Mouse (Mus musculus) lung, postnatal 36 days (tissue): ENCODE results near the gene Foxp1.

Experiments used
- DNase-seq: peaks from one replicate; pipeline ENCODE4 v3.0.0; 2022; ENCODE audit warnings: mixed read lengths

Foxp1 gene

DNA sequence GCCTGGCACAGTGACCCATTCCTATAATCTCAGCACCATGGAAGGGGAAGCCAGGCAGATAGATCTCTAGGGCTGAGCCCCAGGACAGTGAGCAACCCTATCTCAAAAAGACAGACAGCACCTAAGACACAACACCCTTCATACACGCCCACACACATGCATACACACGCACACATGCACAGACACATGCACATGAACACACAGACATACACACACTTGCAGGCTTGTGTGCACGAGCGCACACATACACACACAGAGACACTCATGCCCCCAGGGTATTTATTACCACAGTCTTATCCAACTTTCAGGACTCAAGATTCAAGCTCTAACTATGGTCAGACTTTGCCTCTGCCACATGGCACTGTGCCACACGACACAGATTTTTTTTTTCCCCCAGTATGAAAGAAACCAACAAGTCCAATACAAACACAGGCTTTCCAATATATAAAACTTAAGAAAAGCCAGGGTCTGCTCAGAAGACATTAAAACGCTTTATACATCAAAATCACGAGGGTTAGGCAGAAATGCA, 38.3 kb downstream of the Foxp1 start:
- no peak for DNase-seq

DNA sequence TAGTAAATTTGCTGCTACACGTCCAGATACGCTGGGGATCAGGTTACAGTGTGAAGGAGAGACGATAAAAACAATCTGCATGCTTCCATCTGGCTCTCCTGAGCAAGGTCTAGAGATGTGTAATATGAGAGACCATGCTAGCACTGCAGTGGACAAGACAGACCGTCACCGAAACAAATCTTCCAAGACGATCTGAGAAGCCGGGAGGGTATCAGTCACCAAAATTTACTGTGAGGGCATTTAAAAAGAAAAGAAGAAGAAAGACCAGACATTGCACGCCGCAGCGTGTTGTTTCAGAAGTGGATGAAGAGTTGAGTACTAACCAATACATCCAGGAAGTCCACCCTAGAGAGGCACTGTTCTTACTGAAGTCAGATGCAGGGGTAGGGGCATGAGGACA, 39.0 kb downstream of the Foxp1 start:
- DNase-seq, result no peak

DNA sequence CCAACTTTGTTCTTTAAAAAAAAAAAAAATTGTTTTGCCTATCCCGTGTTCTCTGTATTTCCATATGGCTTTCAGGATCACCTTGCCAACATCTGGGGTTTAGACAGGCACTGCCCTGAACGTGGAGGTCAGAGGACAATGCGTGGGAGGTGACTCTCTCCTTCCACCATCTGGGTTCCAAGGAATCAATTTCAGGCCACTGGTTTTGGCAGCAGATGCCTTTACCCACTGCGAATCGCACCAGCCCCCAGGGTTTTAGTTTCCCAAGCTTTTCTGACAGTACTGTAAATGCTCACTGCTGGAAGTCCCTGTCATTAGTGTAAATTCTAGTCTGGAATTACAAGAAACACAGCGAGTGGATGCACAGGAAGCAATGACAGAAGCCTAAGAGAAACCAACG, 41.0 kb downstream of the Foxp1 start:
- DNase-seq, result no peak

DNA sequence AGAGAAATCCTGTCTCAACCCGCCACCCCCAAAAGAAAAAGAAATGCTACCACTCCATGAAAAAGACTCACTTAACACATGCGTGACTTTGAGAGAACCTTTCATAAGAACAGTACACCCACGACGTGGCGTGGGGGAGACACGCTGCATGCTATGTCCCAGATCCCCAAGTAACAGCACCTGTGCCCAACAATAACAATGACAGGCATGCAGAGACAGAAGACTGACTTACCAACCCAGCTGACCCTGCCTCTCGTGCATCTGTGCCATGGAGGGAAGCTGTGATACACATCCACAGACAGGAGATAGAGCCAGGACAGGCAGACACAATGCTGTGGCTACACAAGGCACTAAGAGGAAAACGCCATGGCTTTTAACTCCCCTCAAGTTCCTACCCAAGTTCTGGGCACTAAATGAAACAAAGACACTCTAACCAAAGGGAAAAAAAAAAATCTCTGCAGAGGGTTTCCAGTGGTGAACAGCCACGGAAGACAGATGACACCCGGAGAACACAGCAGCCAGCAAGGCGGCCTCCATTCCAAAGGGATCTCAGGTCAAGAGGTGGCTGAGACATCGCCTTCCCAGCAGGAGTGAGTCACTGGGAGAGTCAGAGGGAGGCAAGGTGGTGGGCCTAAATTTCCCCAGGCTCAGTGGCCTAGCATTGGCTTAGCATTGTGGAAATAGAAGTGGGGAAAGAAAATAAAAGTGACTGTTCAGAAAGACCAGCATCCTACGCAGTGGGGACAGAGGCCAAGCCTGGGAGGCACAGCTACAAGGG, 43.5 kb downstream of the Foxp1 start:
- no peak for DNase-seq

DNA sequence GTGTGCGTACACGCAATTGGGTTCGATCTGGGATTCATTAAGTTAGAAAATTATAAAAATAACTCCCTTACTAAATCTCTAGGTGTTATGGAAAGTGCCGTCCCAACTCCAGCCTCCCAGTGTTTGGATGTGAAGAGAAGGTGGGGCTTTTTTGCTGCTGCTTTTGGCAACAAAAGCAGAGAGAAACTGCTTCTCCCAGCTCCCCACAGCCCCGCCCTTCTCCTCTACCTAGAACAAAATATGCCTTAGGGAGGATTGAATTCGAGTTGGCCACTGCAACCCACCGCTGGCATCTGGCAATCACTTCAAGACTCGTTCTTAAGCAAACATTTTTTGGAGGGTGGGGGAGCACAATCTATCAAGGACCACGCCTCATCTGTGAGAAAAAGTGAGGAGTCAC, 47.5 kb downstream of the Foxp1 start:
- no peak for DNase-seq

DNA sequence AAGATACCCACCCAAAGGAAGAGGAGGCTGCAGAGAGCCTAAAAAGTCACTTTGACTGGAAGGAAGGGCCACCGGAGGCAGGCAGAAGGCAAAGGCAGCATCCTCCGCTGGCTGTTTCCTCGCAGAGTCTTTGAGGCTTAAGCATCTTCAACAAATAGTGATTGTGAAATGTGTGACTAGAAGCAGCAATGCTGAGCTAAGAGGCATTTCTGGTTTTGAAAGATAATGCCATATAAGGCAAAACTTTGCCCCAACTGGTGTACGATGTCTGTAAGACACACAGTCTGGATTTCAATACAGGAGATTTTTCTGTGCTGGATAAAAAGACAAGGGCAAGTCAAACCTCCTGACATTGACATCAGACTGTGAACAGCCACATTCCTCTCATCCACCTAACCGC, 51.6 kb downstream of the Foxp1 start:
- no peak for DNase-seq

DNA sequence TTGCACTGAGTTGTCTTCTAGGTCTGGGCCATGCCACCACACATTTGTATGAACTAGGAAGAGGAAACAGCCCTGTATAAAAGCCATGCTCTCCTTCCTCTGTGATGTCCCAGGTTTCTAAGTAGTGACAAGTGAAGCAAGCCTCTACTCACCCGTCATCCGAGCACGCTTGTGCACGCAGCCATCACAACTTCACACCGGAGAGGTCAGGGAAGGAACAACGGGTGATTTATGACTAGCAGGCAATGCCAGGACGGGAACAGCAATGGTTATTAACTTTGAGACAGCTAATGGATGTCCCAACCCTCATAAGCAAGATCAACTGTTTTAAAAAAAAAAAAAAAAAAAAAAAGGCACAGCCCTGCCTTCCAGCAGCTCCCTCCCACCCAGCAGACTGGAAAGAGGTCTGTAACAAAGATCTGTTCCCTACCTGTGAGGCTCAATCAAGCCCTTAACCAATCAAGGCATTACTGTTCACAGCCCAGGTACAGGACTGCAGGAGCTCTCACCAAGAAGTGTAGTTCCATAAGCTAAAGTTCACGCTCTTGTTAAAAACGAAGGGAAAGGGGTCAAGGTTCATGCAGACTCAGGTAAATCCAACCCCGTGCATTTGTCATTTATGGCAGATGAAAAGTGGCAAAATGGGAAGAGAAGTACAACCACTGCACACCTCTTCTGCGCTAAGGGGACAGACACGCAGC, 53.2 kb downstream of the Foxp1 start:
- DNase-seq, result no peak

DNA sequence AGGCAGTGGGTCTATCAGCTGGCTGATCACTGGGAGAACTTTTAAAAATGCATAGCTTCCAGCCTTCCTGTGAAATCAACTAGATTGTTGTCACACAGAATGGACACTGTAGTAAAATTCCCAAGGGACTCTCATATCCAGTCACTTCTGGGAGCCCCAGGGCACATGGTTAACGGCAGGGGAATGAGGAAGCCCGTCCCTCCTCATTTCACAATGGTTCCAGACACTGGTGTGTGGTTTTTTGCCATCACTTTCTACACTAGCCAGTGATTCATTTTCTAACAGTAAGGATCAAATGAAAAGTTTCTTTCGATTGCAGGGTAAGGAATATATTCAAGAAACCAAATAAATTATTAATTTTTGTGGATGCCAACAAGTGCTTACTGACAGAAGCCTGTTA, 54.7 kb downstream of the Foxp1 start:
- DNase-seq, result no peak

DNA sequence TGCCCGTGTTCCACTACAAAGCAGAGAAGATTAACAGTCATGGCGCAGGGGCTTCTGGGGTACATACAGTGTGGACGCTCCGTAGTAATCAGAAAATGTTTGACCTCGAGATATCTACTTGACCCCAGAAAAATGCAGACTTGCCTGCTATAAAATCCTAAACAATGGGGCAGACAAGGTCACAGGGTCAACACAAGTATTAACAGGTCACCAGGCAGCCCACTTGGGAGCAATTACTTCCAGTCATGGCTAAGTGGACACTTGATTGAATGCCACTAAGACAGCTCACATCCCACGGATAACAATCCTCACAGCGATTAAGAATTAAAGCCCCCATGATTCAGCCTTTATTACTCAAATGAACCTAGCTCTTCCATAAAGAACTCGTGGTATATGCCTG, 55.4 kb downstream of the Foxp1 start:
- no peak for DNase-seq

DNA sequence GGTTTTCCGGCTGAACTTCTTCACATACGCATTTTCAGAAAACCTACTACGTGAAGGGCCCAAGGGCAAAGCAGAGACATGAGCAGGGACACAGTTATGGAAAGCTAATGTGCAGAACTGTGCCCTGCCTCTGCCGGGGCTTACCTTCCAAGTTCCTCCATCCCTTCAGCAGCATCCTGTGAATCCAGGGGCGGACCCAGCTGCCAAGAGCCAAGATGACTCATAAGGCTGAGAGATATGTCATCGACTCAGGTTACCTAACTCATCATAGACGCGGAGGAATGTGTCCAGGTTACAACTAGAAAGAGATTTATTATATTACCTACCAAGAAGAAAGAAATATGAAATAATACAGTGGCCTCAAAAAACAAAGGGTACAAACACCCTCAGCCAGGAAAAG, 56.2 kb downstream of the Foxp1 start:
- DNase-seq, result no peak

DNA sequence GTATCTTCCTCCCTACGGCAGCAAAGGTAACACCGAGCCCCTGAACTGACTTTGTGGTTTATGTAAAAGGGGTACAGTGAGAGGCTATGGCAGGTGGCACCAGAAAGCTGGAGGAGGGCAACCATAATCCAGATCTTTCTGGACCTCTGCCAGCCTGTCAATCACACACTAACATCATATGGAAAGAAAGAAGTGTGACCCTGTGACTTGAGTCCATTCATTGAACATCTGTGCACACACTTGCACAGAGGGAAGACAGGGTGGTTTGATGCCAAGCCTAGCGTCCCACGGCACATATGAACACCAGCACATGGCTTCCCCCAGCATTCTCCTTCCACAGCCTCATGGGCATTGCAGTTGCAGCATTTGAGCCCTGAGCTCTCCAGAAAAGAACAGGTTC, 58.1 kb downstream of the Foxp1 start:
- no peak for DNase-seq

DNA sequence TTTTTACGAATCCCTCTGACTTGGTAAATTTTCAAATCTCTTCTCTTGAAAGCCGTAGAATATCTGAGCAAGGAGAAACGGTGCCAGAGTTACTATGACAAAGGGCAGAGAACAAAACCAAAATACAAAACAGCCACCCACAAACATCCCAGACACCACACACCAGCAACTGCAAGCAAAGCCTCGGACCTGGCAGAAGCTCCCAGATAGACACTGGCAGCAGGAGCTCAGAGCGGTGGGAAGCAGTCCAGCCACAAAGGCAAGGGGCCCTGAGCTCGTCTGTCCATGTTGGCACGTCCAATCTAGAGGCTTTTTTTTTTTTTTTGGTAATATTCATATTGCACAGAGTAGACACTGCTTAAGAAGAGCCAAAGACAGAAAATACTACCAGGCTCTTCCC, 58.6 kb downstream of the Foxp1 start:
- DNase-seq, result no peak

DNA sequence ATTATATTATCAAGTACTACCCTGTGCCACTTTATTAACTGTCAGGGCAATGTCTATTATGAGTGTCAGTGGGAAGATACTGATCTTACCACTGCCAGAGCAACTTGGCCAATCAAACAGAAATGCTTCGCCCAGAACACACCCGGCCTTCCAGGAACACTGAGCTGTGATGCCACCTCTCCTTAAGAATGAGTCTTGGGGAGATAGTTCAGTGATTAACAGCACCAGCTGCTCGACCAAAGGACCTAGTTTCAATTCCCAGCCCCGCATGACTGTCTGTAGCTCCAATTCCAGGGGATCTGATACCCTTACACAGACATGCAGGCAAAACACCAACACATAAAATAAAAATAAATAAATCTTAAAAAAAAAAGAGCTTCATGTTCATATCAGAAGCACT, 63.7 kb downstream of the Foxp1 start:
- DNase-seq, result no peak

DNA sequence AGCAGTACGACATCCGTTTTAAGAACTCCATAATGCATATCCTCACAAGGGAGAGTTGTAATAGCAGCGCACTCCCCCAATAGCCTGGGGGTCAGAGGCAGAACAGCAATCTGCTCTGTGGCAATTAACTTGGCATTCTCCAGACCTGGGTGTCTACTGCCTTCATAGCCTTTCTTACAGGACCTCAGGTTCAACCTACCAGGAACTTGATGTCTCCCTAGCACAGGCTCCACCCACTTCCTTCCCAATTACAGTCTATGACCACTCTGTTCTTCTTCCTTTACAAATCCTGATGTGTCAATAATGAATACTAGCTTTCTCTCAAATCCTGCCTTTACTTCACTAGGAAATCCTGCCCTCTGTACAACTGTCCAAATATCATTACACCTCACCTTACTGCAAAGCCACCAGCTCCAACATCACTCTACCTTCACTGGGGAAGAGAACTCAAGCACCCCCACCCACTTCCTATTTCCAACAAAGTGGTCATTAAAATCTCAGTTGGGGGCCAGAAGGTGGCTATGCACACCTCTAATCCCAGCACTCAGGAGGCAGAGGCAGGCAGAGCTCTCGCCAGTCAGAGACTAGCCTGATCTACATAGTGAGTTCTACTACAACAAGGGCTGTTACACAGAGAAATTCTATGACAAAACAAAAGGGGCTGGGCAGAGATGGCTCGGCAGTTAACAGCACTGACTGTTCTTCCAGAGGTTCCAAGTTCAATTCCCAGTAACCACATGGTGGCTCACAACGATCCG, 68.6 kb downstream of the Foxp1 start:
- no peak for DNase-seq

DNA sequence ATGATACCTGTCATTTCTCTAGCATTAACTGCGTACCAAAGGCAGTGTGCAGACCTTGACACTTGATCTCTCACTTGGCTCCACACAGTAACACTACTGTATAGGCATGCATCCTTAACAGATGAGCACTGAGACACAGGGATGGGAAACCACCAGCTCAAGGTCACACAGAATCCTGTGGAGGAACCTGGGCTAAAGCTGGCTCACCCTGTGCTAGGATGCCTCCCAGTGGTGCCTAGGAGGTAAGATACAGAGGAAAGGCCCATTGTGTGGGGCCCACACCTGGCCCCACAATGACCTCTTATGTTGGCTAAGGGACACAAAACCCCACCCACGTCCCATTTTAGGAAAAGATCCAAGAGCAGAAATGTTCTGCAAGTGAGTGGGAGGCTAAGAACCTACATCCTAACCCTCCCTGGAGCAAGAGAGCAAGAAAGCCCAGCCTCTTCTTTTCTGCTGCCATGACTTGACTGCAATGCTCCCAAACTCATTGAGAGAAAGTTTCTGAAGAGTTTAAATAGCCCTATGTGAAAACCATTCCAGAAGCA, 69.8 kb downstream of the Foxp1 start:
- DNase-seq, result peak; percentile 51

DNA sequence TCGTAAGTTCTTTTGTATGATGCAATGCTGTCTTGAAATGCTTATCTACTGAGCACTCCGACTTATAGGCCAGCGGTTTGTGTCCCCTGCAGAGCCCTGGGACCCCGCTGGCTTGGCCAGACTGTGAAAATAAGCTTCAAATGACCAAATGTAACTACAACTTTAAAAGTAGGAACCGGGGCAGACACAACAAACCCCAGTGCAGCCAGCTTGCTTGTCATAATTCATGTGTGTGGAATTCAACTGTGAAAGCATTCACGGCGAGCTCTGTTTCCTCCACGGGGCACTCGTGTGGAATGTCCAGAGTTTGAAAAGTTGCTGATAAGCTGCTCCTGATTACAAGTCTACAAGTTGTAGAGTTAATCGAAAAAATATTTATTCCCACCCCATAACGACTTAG, 71.0 kb downstream of the Foxp1 start:
- DNase-seq, result no peak

DNA sequence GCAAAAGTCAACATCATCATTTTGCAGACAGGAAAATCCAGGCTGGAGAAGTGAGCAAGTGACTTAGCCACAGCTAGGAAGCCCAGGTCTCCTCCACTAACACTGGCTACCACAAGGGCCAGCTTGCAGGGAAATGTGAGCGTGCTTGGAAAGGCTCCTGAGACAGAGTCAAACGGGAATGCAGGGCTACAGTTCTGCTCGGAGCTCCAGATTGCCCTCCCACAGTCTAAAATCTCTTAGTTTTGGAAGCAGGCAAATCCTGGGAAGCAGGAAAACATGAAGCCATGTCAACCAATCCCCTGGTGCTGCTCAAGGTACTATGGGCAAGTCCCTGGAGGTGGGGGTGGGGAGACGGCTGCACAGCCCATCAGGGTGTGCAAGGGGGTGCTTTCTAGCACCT, 75.1 kb downstream of the Foxp1 start:
- DNase-seq, result no peak

DNA sequence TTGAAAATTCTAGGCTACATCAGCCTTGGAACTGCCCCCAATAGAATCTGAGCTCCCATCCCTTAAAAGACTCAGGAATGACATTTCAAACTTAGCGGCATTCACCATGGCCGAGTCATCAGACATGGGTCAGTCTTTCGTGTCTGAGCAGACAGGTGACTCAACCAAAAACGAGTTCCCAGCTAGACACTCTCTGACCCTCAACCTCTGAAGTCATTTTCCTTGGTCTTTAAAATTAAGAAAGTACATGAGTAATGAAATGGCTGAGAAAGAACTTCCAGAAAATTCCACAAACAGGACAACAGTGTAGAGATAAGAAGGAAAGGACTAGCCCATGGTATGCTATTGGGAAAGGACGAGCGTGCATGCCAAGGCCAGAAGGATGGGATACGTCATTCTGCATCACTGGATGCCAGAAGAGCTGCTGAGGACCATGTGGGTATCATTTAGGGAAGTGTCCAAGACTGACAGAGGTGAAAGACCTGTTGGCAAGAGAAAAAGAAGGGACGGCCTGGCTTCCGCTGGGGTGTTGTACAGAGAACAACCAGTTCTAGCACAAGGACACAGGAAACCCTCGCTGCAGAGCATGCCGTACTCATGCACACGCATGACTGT, 75.6 kb downstream of the Foxp1 start:
- DNase-seq, result no peak

DNA sequence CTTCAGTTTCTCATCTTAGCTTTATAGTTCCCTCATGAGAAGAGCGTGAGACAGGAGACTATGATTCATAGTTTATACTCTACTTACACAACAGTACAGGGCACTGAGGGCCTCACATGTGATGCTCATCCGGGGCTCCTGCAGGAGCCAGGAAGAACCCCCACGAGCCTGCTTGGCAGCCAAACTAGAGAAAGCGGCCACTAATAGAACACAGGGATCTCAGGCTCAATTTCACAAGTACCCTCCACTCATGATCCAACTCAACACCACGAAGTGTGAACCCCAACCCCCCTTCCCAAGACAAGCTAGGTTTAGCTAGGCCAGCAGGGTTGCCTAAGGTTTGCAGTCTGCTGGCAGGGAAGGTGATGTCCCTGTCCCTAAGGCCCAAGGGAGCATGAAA, 79.1 kb downstream of the Foxp1 start:
- DNase-seq, result no peak

DNA sequence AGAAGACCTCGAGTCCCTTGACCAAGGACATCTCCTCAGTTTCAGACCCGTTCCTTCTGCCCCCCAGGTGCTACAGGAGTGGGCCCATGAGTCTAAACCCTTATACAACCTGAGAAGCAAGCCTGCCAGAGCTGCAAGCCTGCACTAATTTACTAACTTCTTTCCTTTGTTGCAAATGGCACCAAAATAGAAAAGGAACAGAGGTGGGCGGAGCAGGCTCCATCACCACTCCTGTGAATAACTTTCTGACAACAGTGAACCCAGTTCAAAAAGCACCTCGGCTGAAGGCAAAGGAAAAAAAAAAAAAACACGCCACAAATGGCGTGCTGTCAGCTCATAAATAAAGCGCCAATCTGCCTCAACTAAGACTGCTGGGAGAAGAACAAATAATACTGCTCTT, 81.4 kb downstream of the Foxp1 start:
- no peak for DNase-seq

DNA sequence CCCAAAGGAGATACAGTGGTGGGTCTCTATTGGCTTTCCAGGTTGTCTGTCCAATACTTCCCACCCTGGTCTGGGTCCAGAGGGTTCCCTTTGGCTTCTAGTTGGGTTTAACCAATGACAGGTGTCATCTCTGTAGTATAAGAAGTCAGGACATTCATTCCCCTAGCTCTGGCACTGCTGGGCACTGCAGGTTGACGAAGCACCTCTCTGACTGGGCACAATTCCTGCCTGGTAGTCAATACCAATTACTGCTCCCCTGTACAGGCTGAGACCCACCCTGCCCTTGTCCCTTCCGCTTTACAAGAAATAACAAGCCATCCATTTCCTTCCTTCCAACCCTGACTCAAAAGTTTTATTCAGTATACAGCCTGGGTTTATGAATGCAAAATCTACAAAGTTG, 81.9 kb downstream of the Foxp1 start:
- DNase-seq, result no peak

DNA sequence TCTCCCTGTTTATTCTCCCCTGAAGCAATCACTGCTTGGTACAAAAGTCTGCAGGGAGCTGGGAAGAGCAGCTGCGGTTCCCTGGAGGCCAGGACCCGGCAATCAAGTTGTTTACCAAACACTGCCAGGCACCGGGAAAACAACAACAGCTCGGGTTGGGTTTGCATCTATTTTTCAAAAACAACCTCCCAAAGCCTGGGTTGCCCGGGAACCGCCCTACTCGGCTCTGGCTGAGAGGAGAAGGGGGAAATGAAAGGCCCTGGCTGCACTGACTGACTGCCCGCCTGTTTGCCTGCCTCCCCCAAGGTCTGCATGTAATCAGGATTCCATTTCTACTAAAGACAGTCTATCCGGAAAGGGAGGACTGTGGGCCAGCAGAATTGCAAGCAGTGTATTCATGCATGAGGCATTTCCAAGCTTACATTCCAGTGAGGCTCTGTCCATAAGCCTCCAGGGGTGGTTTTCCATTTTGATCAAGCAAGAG, 82.6 kb downstream of the Foxp1 start:
- DNase-seq, result peak; percentile 45
